Mouse (Mus musculus) neural tube, embryonic 12.5 days (tissue): ENCODE results near the gene T2. TPM values are rescaled to one million over a fixed set of nuclear protein-coding genes. Genes with fewer than 3 reads are reported as not detected.

Source experiments
- ATAC-seq: fragments of 200-750 bp; cut with Nextera tagmentation; 2 replicates; pipeline ENCODE4 v1.8.0; 2017; ENCODE audit warnings: low read depth, mild to moderate bottlenecking, moderate TSS enrichment, moderate library complexity; ENCODE audit not compliant: low FRiP score
- H3K27ac ChIP-seq: fragments of 300-500 bp; sonication (generic); 2 replicates; pipeline ENCODE4 v1.5.1; 2016
- H3K27me3 ChIP-seq: fragments of 300-500 bp; sonication (generic); replicated peaks from 2 replicates; pipeline ENCODE4 v1.6.1; 2016; ENCODE audit warnings: mild to moderate bottlenecking
- H3K36me3 ChIP-seq: fragments of 300-500 bp; sonication (generic); 2 replicates; pipeline ENCODE4 v1.6.1; 2016; ENCODE audit warnings: mild to moderate bottlenecking
- H3K4me1 ChIP-seq: fragments of 300-500 bp; sonication (generic); 2 replicates; pipeline ENCODE4 v1.6.1; 2016
- H3K4me2 ChIP-seq: fragments of 300-500 bp; sonication (generic); replicated peaks from 2 replicates; pipeline ENCODE4 v1.6.1; 2016; ENCODE audit warnings: mild to moderate bottlenecking
- H3K4me3 ChIP-seq: fragments of 300-500 bp; sonication (generic); 2 replicates; pipeline ENCODE4 v1.5.1; 2016
- H3K9ac ChIP-seq: fragments of 300-500 bp; sonication (generic); 2 replicates; pipeline ENCODE4 v1.6.1; 2016; ENCODE audit warnings: mild to moderate bottlenecking
- H3K9me3 ChIP-seq: fragments of 300-500 bp; sonication (generic); 2 replicates; pipeline ENCODE4 v1.6.1; 2016; ENCODE audit warnings: mild to moderate bottlenecking
- WGBS: fragments of 180-500 bp; shearing (Covaris S2); methylation state at CpG from one replicate; pipeline ENCODE4 v1.1.7; 2016; 5-methylcytosine and 5-hydroxymethylcytosine counted together
- polyA plus RNA-seq: library from polyadenylated mRNA; unstranded; fragments of >200 nt; fragmentation: Nextera tagmentation; extraction: Ambion mirVana; gene quantifications from 2 replicates; pipeline ENCODE4 v1.2.1, GENCODE M21; 2016

T2 gene
- polyA plus RNA-seq, 1 experiment from 2014 or later, result 0.44 TPM

- Histone ChIP-seq H3K27me3 (peaks cover 97% of the 10 kb centered on the region), H3K4me3 (no peak overlapping the region), H3K36me3 (no peaks in the 10 kb centered on the region), H3K4me2 (no peak overlapping the region), H3K27ac (no peak overlapping the region), H3K9me3 (no peaks in the 10 kb centered on the region), H3K9ac (no peak overlapping the region), H3K4me1 (peaks cover 14% of the 10 kb centered on the region)
- under 1% methylated on average over 17 of the region's 17 CpGs for WGBS
- no peak for ATAC-seq
These were observed 76.5 kb downstream of the T2 start for GRCm38 (mm10) chr17:8432179-8432800.

GRCm38 (mm10) chr17:8433121-8433977 lies 77.6 kb downstream of the T2 start:
- Histone ChIP-seq H3K27me3 (peaks cover 99% of the 10 kb centered on the region), H3K9me3 (no peaks in the 10 kb centered on the region), H3K4me1 (peaks cover 14% of the 10 kb centered on the region), H3K9ac (0 out of 2 replicates have a peak overlapping the region, but pooled peaks have one; percentile 21), H3K27ac (no peak overlapping the region), H3K4me3 (peak overlapping the region; percentile 9), H3K4me2 (peak overlapping the region; percentile 50), H3K36me3 (no peaks in the 10 kb centered on the region)
- WGBS, result under 1% methylated on average over 52 of the region's 52 CpGs
- ATAC-seq, result no peak

- ATAC-seq, result no peak
- no peaks in the 10 kb centered on the region for H3K36me3 ChIP-seq
- peak within 1 kb of the TSS; percentile 50 for H3K4me2 ChIP-seq
- H3K27me3 ChIP-seq, result peaks cover 99% of the 10 kb centered on the region
- peaks cover 13% of the 10 kb centered on the region for H3K4me1 ChIP-seq
- no peak within 1 kb of the TSS for H3K27ac ChIP-seq
- peak within 1 kb of the TSS; percentile 9; the same call in 1 of the 2 replicates for H3K4me3 ChIP-seq
- H3K9ac ChIP-seq, result 0 out of 2 replicates have a peak within 1 kb of the TSS, but pooled peaks have one; percentile 21
- H3K9me3 ChIP-seq, result no peaks in the 10 kb centered on the region
- WGBS, result under 1% methylated on average over 65 of the region's 65 CpGs
These were observed 78.5 kb downstream of the T2 start, which contains the start of gene T for GRCm38 (mm10) chr17:8433978-8434960. T (plus strand) TSS chr17:8434423.

- Histone ChIP-seq H3K4me1 (peaks cover 9% of the 10 kb centered on the region), H3K9ac (no peak overlapping the region), H3K4me2 (no peak overlapping the region), H3K9me3 (no peaks in the 10 kb centered on the region), H3K4me3 (no peak overlapping the region), H3K27ac (no peak overlapping the region), H3K36me3 (no peaks in the 10 kb centered on the region), H3K27me3 (peaks cover 80% of the 10 kb centered on the region)
- WGBS, result 39% methylated on average over 7 of the region's 7 CpGs
- ATAC-seq, result no peak
These were observed 80.4 kb downstream of the T2 start for GRCm38 (mm10) chr17:8436184-8436583.

GRCm38 (mm10) chr17:8444062-8444461 lies 88.3 kb downstream of the T2 start:
- peaks cover 2% of the 10 kb centered on the region; the same call in 1 of the 2 replicates for H3K27me3 ChIP-seq
- 64% methylated on average over 3 of the region's 3 CpGs for WGBS
- H3K4me3 ChIP-seq, result no peak overlapping the region
- ATAC-seq, result no peak
- no peaks in the 10 kb centered on the region for H3K36me3 ChIP-seq
- H3K27ac ChIP-seq, result no peak overlapping the region
- H3K4me2 ChIP-seq, result no peak overlapping the region
- H3K4me1 ChIP-seq, result no peaks in the 10 kb centered on the region
- no peaks in the 10 kb centered on the region for H3K9me3 ChIP-seq
- no peak overlapping the region for H3K9ac ChIP-seq

GRCm38 (mm10) chr17:8447676-8448192 lies 91.9 kb downstream of the T2 start:
- Histone ChIP-seq H3K4me3 (no peak overlapping the region), H3K4me2 (no peak overlapping the region), H3K4me1 (no peaks in the 10 kb centered on the region), H3K9me3 (no peaks in the 10 kb centered on the region), H3K36me3 (no peaks in the 10 kb centered on the region), H3K27ac (no peak overlapping the region), H3K27me3 (no peaks in the 10 kb centered on the region), H3K9ac (no peak overlapping the region)
- no peak for ATAC-seq
- 20% methylated on average over 9 of the region's 9 CpGs for WGBS

- 71% methylated on average over 3 of the region's 3 CpGs for WGBS
- Histone ChIP-seq H3K4me3 (no peak overlapping the region), H3K4me2 (no peak overlapping the region), H3K9ac (no peak overlapping the region), H3K9me3 (no peaks in the 10 kb centered on the region), H3K27ac (no peak overlapping the region), H3K27me3 (no peaks in the 10 kb centered on the region), H3K36me3 (no peaks in the 10 kb centered on the region), H3K4me1 (no peaks in the 10 kb centered on the region)
- ATAC-seq, result no peak
These were observed 92.5 kb downstream of the T2 start for GRCm38 (mm10) chr17:8448324-8448723.

GRCm38 (mm10) chr17:8455196-8455595 lies 99.4 kb downstream of the T2 start:
- WGBS, result 61% methylated on average over 6 of the region's 6 CpGs
- Histone ChIP-seq H3K4me1 (0 out of 2 replicates have a peak, but pooled peaks cover 5% of the 10 kb centered on the region), H3K36me3 (no peaks in the 10 kb centered on the region), H3K4me2 (no peak overlapping the region), H3K27ac (no peak overlapping the region), H3K4me3 (no peak overlapping the region), H3K9ac (no peak overlapping the region), H3K27me3 (no peaks in the 10 kb centered on the region), H3K9me3 (no peaks in the 10 kb centered on the region)
- ATAC-seq, result no peak

- WGBS, result 68% methylated on average over 7 of the region's 7 CpGs
- no peak for ATAC-seq
- H3K36me3 ChIP-seq, result no peaks in the 10 kb centered on the region
- no peaks in the 10 kb centered on the region for H3K9me3 ChIP-seq
- H3K4me3 ChIP-seq, result no peak overlapping the region
- no peaks in the 10 kb centered on the region for H3K27me3 ChIP-seq
- no peak overlapping the region for H3K4me2 ChIP-seq
- 0 out of 2 replicates have a peak, but pooled peaks cover 5% of the 10 kb centered on the region for H3K4me1 ChIP-seq
- no peak overlapping the region for H3K27ac ChIP-seq
- H3K9ac ChIP-seq, result no peak overlapping the region
These were observed 99.8 kb downstream of the T2 start for GRCm38 (mm10) chr17:8455601-8456000.

- H3K9ac ChIP-seq, result no peak overlapping the region
- WGBS, result 47% methylated on average over 9 of the region's 9 CpGs
- no peak overlapping the region for H3K4me3 ChIP-seq
- H3K36me3 ChIP-seq, result no peaks in the 10 kb centered on the region
- no peak overlapping the region for H3K4me2 ChIP-seq
- H3K4me1 ChIP-seq, result 0 out of 2 replicates have a peak, but pooled peaks cover 5% of the 10 kb centered on the region
- H3K27ac ChIP-seq, result no peak overlapping the region
- no peak for ATAC-seq
- no peaks in the 10 kb centered on the region for H3K9me3 ChIP-seq
- no peaks in the 10 kb centered on the region for H3K27me3 ChIP-seq
These were observed 101.2 kb downstream of the T2 start for GRCm38 (mm10) chr17:8456856-8457460.

- Histone ChIP-seq H3K27ac (no peak overlapping the region), H3K4me3 (no peak overlapping the region), H3K4me2 (no peak overlapping the region), H3K9me3 (no peaks in the 10 kb centered on the region), H3K27me3 (no peaks in the 10 kb centered on the region), H3K9ac (no peak overlapping the region), H3K4me1 (0 out of 2 replicates have a peak, but pooled peaks cover 5% of the 10 kb centered on the region), H3K36me3 (no peaks in the 10 kb centered on the region)
- WGBS, result 5% methylated on average over 4 of the region's 4 CpGs
- no peak for ATAC-seq
These were observed 105.8 kb downstream of the T2 start for GRCm38 (mm10) chr17:8461568-8461967.
